14 mouse cellular contexts compared by ENCODE assay signal in the genomic region with DNA sequence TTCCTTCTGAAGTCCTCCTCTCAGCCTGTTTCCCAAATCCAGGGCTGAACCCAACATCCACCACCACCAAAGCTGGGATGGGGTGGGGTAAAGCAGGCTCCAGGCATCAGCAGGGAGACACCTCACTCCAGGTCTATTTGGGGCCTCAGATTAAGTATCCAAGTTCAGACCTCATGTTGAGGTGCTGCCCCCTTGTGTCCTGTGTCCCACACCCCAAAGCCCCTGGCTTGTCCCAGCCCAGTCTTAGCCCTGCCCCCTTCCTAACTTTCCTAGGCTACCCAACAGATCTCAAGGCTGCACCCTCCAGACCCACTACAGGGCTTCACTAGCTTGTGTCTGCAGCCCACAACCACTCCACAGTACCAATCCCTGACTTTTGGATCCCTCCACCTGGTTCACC. TPM values are rescaled to one million over a fixed set of nuclear protein-coding genes. Genes with fewer than 3 reads are reported as not detected.
DNase-seq lines count a peak whose midpoint lies in the region; ATAC-seq and TF ChIP-seq lines count a peak whose summit lies in the region.
"Had no signal": no experiment of that assay in that cellular context is flagged by ENCODE, and none has a peak within 500 bp of the region (broad histone marks: within the 10 kb centered on the region; RNA-seq: fewer than 3 reads in every experiment).

No protein-coding gene starts in this region.

- no peaks in the 10 kb centered on the region for H3K36me3 ChIP-seq in embryonic facial prominence, embryonic 13.5 days
- H3K36me3 ChIP-seq in embryonic facial prominence, embryonic 10.5 days (replicated peaks) = no peaks in the 10 kb centered on the region
- no peaks in the 10 kb centered on the region for H3K36me3 ChIP-seq in intestine, postnatal 0 days (ENCODE audit: control insufficient read depth, insufficient read depth)
- no peaks in the 10 kb centered on the region for H3K36me3 ChIP-seq in intestine, embryonic 16.5 days (ENCODE audit: control insufficient read depth, insufficient read depth, low read length)
- H3K36me3 ChIP-seq: heart, embryonic 10.5 days; limb, embryonic 12.5 days had no signal

- 0 out of 2 replicates have a peak, but pooled peaks have one; percentile 10 for TF ChIP-seq CTCF in intestine, postnatal 0 days (IDR thresholded peaks at IDR 0.05; ENCODE audit: low read depth)

- H3K9ac ChIP-seq in embryonic facial prominence, embryonic 13.5 days = no peak overlapping the region
- H3K9ac ChIP-seq in intestine, postnatal 0 days (ENCODE audit: low read depth, low read length) = no peak overlapping the region
- no peak overlapping the region for H3K9ac ChIP-seq in intestine, embryonic 16.5 days (ENCODE audit: low read depth, low read length)
- H3K9ac ChIP-seq: limb, embryonic 12.5 days had no signal

- no peaks in the 10 kb centered on the region for H3K9me3 ChIP-seq in embryonic facial prominence, embryonic 13.5 days
- peaks cover 5% of the 10 kb centered on the region for H3K9me3 ChIP-seq in embryonic facial prominence, embryonic 10.5 days
- no peaks in the 10 kb centered on the region for H3K9me3 ChIP-seq in intestine, postnatal 0 days (ENCODE audit: control insufficient read depth)
- no peaks in the 10 kb centered on the region for H3K9me3 ChIP-seq in intestine, embryonic 16.5 days (ENCODE audit: control insufficient read depth, low read length)
- H3K9me3 ChIP-seq: heart, embryonic 10.5 days; megakaryocyte, embryonic 14.5 days had no signal

- H3K4me2 ChIP-seq in embryonic facial prominence, embryonic 13.5 days = no peak overlapping the region
- no peak overlapping the region for H3K4me2 ChIP-seq in intestine, postnatal 0 days (replicated peaks; ENCODE audit: low read depth)
- no peak overlapping the region for H3K4me2 ChIP-seq in intestine, embryonic 16.5 days (ENCODE audit: low read depth, low read length)
- H3K4me2 ChIP-seq: limb, embryonic 12.5 days had no signal

- H3K27me3 ChIP-seq in embryonic facial prominence, embryonic 13.5 days = no peaks in the 10 kb centered on the region
- no peaks in the 10 kb centered on the region for H3K27me3 ChIP-seq in embryonic facial prominence, embryonic 10.5 days (replicated peaks; ENCODE audit: low read depth, poor library complexity, severe bottlenecking)
- H3K27me3 ChIP-seq in intestine, postnatal 0 days (replicated peaks; ENCODE audit: control insufficient read depth, insufficient read depth, low read length) = no peaks in the 10 kb centered on the region
- H3K27me3 ChIP-seq in intestine, embryonic 16.5 days (replicated peaks; ENCODE audit: control insufficient read depth, insufficient read depth, low read length) = no peaks in the 10 kb centered on the region
- H3K27me3 ChIP-seq: limb, embryonic 12.5 days had no signal

- H3K27ac ChIP-seq in embryonic facial prominence, embryonic 13.5 days = no peak overlapping the region
- no peak overlapping the region for H3K27ac ChIP-seq in embryonic facial prominence, embryonic 10.5 days (replicated peaks)
- H3K27ac ChIP-seq in intestine, postnatal 0 days (ENCODE audit: low read depth, low read length) = no peak overlapping the region
- no peak overlapping the region for H3K27ac ChIP-seq in intestine, embryonic 16.5 days (ENCODE audit: low read length)
- H3K27ac ChIP-seq: heart, embryonic 10.5 days; limb, embryonic 12.5 days had no signal

- H3K4me3 ChIP-seq in embryonic facial prominence, embryonic 13.5 days = no peak overlapping the region
- H3K4me3 ChIP-seq in embryonic facial prominence, embryonic 10.5 days = no peak overlapping the region
- no peak overlapping the region for H3K4me3 ChIP-seq in intestine, postnatal 0 days (ENCODE audit: low read depth, low read length)
- H3K4me3 ChIP-seq in intestine, embryonic 16.5 days (ENCODE audit: low read length) = no peak overlapping the region
- H3K4me3 ChIP-seq: heart, embryonic 10.5 days; limb, embryonic 12.5 days; megakaryocyte, embryonic 14.5 days had no signal

- peaks cover 10% of the 10 kb centered on the region for H3K4me1 ChIP-seq in embryonic facial prominence, embryonic 13.5 days
- peaks cover 13% of the 10 kb centered on the region for H3K4me1 ChIP-seq in embryonic facial prominence, embryonic 10.5 days
- no peaks in the 10 kb centered on the region for H3K4me1 ChIP-seq in intestine, postnatal 0 days (replicated peaks; ENCODE audit: control insufficient read depth, insufficient read depth, low read length)
- H3K4me1 ChIP-seq in intestine, embryonic 16.5 days (ENCODE audit: control insufficient read depth, insufficient read depth, low read length) = no peaks in the 10 kb centered on the region
- H3K4me1 ChIP-seq: heart, embryonic 10.5 days; megakaryocyte, embryonic 14.5 days had no signal

- DNase-seq in embryonic facial prominence, embryonic 10.5 days (ENCODE audit: low spot score) = no peak
- DNase-seq in thymus, postnatal 25 days = peak; percentile 15
- no peak for DNase-seq in thymus, postnatal 0 days (ENCODE audit: low spot score)
- DNase-seq in ovary, postnatal 36 days (ENCODE audit: low spot score) = no peak
- no peak for DNase-seq in layer of hippocampus, postnatal 14 days (ENCODE audit: low spot score in 2 of 2)
- DNase-seq: kidney, adult 9 months; lung, adult 2 months; spleen, adult 18-20 months had no signal

- 0 out of 2 replicates have a peak, but pooled peaks have one; percentile 26 for ATAC-seq in embryonic facial prominence, embryonic 13.5 days (ENCODE audit: insufficient number of reproducible peaks, insufficient read depth, low FRiP score, low TSS enrichment, low read depth)
- ATAC-seq in intestine, postnatal 0 days = no peak
- no peak for ATAC-seq in intestine, embryonic 16.5 days

RNA-seq across cellular contexts. Expression of a gene that starts 24.3 kb away (rescaled TPM):
- 591 and 658 TPM in 2 replicates for polyA plus RNA-seq in embryonic facial prominence, embryonic 13.5 days (2015; fragmentation: Nextera tagmentation; extraction: Ambion mirVana)
- polyA plus RNA-seq in embryonic facial prominence, embryonic 10.5 days (2016; fragmentation: Nextera tagmentation; extraction: Ambion mirVana) = 625 and 652 TPM in 2 replicates
- 171 and 184 TPM in 2 replicates for polyA plus RNA-seq in intestine, postnatal 0 days (2015; fragmentation: Nextera tagmentation; extraction: Ambion mirVana)
- polyA plus RNA-seq in intestine, embryonic 16.5 days (2015; fragmentation: Nextera tagmentation; extraction: Ambion mirVana) = 612 and 650 TPM in 2 replicates
- 181 and 236 TPM in 2 replicates for polyA plus RNA-seq in thymus, postnatal 0 days (2015; fragmentation: Nextera tagmentation; extraction: Ambion mirVana)
- 100 to 1,000 TPM; 119 to 148 TPM for total RNA-seq in layer of hippocampus, postnatal 14 days (2021)
